Mouse (Mus musculus): ENCODE data around the gene Krr1.

The Krr1 gene

DNA sequence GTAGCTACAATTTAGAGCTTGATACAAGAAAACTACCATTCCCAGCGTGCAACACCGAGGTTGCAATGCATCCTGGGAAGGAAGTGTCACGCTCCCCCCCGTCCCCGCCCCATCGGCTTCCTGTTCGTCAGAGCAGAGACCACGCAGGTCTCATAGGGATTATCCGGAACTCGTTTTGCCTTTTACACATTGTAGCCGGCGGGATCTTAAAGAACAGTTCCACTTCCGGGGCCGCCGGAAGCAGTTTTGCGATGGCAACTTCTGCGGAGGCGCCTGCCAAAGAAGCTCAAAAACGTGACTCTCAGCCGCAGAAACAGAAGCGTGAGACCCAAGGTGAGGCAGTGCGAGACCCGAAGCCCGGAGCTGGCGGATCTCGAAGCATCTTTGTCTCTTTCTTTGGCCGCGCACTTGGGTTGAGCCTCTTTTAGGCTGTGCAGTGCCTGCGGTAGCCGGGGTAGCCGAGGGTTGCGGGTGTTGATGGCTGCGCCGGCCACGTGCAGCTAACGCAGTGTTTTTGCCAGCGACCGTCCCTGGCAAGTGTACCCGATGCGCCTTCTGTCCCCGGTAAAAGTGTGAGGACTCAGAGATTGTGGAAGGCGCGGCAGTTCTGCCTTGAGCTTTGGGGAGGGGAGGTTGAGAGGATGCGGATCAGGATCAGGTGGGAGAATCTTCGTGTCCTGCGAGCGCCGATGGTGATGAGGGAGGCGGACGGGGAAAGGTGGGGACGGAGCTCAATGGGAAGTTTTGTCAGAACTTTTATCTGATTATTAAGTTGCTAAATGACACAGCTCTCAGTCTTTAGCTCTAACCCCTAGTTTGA is at the start of gene Krr1:
TSS of gene Krr1 (plus strand) at position 123 of the 820 bp plus-strand sequence.
- peak; percentile 98 for DNase-seq

DNA sequence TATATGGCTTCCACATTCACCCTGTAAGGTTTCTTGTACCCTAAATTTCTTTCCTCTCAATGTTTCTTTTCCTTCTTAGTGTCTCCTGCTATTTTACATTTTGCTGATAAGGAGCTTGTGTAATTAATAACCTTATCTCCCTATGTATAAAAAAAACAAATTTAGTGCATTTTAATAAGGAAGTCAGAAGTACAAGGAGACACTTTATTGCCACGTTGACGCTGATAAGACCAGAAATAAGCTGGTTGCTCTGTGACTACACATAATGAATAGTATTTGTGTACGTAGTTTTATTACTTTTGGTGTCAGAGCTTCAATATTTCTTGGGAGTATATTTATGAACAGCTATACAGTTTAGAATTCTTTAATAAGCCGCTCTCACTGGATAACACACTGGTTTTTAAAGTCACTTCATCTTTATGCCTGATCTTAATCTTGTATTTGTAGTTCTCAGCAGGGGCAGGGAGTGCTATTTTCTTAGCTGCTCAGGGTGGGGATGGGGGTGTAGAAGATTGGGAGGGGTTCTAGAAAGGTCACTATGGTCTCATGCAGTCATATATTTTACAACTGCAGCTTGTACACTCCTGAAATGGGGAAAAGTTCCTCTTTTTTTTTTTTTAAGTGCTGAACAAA is 48.8 kb upstream of the Krr1 start:
- peak; percentile 9 for DNase-seq

DNA sequence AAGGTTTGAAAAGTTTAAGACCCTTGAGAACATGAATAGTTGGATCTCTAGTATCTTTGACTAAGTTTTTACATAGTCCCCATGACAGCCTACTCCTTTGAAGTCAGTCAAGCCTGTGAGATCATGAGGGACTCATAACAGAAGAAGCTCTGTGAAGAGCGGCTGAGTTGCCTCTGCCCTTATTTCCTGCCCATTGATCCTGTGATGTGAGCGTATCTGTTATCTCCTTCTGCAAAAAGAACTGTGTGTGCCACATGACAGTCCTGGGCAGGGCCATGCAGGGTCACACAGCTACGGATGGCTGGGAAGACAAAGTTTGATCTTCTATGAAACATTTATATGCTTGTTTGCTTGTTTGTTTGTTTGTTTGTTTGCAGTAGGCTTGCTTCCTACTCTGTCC is 48.3 kb upstream of the Krr1 start:
- DNase-seq, result peak; percentile 9

DNA sequence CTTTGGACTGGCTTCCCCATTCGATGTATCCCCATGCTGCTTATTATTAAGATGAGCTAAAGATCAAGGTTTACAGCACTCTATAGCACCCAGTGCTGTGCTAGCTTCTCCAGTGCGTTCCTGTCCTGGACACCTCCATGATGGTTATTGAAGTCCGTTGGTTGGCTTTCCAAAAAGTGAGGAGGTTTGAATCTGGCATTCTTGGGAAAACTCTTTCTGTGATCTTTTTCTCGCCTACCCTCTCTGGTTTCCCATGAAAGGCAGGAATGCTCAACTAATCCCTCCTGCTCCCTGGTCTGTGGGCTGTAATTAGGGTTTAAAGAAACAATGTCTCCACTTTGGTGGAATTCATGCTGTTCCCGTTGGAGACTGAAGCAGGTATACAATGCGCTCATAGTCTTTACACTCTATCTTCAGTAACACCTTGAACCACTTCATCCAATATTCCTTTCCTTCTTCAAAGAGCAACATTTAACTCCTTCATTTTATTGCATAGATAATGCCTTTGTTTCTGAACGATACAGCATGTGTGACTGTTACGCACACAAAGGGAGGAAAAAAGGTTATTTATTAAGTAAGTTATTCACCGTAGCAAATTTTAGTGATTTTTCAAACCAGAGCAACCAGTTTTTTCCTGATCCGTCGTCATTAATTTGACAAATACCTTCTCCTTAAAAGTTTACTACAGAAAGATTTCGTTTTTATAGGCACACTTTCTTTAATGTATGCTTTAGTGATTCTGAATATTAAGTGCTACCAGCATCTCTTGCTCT is 47.6 kb upstream of the Krr1 start:
- DNase-seq, result peak; percentile 20

DNA sequence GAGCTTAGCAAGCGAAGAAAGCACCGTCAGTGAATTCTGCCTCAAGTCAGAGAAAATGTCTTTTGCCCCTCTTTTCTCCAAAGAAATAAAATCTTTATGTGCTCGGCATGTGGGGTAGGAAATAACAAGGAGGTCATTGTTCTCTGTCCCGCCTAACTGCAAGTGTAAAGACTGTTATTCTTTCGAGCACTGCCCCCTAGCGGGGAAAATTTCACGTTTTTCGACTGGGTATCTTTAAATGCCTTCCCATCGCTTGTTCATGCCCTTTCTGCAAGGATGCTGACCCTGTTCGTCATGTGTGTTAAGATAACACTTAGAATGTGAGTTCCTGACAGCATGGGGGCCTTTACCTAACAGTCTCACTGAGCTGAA is 47.0 kb upstream of the Krr1 start:
- DNase-seq, result peak; percentile 97

DNA sequence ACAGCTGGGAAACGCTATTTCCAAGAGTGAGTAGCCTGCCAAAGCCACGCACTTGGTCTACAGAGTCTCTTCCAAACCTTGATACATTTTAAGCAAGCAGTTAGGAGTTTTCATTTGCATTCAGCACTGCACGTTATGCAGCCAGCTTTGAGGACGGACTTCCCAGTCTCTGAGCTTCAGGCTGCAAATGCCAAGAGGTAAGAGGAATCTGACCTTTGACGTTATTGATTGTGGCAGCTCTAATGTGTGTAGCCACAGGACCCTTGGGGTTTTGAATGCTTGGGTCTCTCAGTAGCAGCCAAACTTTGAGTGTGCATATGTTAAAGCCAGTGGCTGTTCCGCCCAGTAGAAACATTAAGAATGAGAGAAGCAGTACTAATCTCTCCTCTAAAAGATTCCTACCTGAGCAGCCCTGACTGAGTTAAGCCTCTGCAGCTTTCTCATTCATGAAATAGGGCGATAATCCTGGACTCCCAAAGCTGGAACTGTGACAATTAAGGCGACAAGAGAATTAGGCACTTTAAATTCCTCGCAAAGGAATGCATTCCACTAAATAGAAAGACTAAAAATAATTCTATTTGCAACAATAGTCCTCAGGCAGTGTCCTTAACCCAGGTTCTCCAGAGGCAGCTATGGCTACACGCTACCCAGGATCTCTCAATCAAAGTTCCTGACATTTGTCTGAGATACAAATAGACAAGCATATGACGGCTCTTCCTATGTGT is 39.7 kb upstream of the Krr1 start:
- peak; percentile 48 for DNase-seq

DNA sequence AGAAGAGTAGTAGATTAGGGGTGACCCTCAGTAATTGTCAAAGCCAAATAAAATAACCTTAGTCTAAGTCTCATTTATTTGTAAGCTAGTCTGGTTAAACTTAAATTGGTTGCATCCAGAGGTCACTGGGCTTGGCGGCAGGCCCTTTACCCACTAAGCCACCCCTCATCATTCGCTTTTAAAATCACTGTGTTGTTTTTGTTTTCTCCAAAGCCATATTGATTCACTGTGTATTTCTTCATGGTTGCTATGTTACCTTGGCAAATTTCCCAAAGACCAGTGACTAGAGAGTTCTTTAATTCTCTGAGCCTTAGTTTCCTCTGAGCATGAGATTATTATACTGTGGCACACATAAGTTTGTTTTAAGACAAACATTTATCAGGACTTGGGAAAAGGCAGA is 37.3 kb upstream of the Krr1 start:
- DNase-seq, result no peak

DNA sequence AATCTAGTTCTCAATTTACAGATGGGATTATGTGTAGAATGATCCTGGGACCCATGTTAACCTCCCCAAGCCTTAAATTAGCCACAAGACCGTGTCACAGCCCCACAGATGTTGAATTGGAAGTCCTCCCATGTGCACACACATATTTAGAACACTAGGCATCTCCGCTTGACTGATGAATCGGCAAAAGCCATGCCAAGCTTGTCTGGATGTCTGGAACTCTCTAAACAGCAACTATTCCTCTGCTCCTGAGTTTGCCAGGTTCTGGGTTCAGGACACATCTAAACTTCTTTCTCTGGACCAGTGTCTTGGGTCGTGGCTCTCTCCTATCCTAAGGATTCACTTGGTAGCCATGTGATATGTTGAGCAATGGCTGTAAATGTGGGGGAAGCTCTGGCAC is 36.4 kb upstream of the Krr1 start:
- no peak for DNase-seq

DNA sequence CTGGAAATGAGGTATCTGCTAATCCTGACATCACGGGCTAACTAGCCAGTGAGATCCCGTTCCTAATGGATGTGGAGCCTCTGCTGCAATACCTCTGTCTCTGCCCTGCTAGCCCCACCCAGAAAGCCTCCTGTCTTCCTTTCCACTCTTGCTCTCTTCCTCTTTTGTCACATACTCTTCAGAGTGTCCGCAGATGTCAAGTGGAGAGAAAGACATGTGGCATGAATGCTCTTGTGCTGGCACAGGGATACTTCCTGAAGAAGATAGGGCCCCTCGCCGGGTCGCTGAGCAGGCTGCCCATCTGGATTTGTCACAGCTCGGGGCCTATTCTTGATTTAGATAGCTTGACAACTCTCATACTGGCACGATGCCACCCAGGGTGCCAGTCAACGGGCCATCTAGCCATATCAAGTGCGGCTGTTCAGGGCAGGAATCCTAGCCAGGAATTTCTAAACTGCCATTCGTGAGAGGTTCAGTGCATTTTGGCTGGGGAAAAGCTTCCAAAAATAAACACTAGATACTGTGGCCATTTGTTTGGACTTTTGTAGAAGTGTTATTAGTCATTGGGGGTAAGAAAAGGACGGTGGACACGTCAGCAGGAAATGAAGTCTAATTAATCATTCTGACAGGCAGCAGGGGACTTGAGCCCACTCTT is 35.8 kb upstream of the Krr1 start:
- DNase-seq, result no peak

DNA sequence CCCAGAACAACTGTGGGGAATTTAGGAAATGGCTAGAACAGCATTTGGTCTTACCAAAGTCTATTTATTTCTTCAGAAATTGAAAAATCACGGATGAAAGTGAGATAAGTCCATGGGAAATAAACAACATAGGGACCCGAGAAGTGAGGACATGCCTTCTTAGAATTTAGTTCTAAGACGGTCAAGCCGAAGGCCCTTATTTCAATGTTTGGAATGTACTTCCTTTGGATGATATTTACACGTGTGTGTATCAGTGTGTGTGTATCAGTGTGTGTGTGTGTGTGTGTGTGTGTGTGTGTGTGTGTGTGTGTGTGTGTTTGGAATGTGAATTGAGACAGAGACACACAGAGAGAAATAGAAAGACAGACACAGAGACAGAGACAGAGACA is 35.3 kb upstream of the Krr1 start:
- DNase-seq, result no peak

DNA sequence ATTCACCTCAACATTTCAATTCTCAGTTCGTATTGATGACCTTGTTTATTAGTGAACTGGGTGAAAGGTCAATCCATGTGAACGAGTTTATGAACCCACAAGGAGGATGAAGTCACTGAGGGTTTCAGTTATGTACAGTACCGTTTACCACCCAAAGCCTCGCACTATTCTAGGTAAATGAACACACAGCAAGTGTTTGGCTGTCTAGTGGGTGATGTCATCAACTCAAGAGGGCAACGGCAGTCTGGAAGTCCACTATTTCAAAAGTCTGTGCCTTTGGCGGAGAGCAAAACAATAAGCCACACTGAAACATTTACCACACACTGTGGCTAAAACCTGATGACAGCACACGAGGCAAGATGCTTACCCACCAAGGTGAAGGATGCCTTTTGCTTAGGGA is 29.4 kb upstream of the Krr1 start:
- no peak for DNase-seq

DNA sequence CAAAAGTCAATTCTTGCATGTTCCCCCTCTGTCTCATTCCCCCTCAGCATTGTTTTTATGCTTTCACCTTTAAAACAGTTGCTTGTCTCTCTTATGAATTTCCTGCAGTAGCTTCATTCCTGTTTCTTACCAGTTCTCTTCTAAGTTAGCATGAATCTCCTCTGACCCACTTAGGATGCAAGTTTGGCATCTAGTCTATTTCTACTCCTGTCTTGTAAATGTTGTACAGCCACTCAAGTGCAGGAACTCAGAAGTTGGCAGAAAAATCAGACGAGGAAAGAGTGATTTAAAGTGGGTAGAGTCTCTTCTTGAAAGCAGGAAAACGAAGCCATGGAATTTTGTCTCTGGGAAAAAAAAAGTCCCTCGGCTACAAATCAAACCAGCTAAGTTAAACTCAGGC is 26.9 kb upstream of the Krr1 start:
- DNase-seq, result no peak

DNA sequence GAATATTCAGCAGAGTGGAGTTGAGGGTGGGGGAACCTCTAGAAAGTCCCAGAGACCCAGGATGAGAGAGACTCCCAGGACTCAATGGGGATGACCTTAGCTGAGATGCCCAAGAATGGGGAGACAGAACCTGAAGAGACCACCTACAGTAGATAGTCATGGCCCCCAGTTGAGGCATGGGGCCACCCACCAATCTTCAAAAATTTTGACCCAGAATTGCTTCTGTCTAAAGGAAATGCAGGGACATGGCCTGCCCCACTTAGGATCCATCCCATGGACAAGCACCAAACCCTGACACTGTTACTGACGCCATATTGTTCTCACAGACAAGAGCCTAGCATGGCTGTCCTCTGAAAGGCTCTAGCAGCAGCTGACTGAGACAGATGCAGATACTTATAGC is 24.4 kb upstream of the Krr1 start:
- no peak for DNase-seq

DNA sequence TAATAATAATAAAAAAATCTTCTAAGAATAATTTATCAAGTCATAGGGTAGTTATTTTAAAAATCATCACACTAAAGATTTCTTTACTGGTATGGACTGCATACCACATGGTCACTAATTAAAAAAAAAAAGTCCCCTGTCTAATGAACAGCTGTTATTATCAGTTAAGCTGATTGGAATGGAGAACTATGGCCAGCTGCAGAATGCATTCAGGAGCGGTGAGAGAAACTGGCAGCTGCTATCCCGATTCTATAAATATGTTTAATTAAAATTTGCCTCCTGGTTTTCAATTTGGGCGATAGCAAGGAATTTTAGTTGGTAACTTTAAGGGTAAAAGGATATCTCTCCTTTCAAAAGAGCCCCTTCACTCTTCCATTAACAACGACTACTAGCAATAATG is 23.5 kb upstream of the Krr1 start:
- no peak for DNase-seq

DNA sequence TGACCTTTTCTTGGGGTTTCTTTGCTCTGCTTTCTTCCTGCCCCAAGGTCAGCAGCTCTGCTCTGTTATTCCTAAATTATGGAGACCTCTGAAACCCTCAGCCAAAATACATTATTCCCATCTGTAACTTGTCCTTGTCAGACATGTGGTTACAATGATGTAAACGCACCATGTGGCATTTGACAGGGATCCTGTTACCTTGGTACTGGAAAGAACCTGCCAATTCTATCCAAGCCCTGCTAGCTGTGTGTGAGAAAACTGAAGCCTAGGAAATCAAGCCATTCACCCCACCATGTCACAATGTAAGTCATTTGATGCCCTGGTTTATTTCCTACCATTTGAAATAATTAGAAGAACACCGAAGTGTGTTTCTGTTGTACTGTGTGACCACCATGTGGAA is 16.6 kb upstream of the Krr1 start:
- no peak for DNase-seq

DNA sequence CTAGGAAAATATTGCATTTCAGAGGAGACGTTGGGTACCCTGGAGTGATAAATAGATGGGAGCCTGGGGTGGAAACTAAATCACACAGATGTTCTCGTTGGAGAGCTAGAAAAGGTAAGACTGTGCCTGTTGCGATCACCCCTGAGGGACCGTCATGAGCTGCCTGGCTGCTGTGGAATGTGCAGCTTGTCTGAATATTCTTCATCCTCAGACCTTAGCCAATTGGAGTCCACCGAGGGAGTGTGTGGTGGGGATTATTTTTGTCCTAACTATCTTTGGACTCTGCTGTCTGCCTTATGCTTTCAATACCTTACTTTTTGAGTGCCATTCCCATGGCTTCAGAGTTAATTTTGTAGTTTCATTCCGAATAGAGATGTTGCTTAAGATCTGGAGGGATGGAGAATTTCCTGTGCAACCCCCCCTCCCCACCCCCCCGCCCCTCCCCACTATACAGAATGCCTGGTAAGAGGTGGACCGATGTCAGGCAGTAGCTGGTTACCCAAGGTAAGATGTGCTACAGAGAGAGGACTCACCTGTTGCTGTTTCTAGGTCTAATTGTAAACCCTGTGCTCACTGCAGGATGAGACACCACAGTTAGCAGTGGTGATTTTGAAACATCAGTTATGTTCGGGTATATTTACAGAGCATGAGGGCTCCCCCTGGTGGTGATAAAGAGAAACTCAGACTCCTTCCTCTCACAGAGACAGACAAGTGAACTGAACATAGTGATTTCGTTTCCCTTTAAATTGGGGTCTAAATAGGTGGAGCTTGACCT is 15.0 kb upstream of the Krr1 start:
- peak; percentile 81 for DNase-seq

DNA sequence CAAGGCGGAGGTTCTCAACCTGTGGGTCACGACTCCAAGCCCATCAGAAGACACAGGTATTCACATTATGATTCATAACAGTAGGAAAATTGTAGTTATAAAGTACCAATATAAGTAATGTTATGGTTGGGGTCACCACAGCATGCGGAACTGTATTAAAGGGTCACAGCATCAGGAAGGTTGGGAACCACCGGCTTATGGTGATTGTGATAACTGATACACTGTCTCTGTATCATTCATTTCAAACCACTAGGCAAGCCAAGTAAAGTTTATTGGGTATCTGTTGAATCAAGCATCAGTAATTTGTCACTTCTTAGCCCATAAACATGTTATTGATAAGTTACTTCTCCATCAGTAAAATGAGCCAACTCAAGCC is 14.4 kb upstream of the Krr1 start:
- no peak for DNase-seq

DNA sequence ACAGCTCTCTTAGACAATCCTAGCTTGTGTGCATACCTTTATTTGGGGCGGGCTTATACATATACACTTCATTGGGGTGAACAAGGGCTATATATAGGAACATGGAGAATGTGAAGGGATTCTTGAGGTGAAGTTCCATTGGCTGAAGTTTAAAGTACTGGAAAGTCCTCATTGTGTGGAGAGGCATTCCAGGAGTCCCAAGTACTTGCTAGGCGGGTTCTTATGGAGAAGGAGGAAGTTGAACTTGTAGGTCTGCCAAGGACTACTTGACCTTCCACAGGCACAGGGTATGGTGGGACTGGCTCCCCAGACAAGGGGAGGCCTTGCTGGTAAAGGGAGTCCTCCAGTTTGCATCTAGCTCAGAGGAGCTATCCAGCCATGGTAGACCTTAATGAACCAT is 13.1 kb upstream of the Krr1 start:
- no peak for DNase-seq

DNA sequence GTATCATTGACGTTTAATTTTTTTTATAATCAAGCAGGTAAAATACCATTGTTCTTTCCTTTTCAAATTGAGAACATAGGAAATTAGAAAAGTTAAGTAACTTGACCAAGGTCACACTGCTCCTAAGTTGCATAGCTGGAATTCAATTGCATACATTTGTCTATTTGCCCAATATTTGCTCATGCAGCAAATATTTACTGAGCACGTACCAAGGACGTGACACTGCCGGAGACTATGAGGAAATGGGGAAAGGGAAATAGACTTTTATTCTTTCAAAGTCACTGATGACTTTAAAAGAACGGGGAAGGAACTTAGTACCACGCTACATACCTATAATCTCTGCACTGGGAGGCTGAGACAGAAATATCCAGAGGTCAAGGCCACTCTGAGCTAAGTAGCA is 12.0 kb upstream of the Krr1 start:
- no peak for DNase-seq

DNA sequence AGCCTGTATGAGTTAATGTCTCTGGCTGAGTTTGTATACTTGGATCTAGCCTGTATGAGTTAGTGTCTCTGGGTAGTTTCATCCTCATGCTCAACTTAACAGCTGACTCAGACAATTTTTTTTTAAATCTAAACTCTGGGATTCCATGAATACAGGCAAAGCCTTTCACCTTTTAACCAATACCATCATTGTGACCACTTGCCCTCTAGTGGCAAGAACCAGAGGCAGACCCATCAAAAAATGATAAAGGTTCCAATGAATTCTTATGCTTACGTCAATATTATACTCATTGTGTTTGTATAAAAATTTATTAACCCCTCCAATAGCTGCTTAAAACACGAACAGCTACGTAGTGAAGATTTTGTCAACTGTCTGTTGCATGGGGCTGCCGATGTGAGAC is 6.1 kb upstream of the Krr1 start:
- no peak for DNase-seq

DNA sequence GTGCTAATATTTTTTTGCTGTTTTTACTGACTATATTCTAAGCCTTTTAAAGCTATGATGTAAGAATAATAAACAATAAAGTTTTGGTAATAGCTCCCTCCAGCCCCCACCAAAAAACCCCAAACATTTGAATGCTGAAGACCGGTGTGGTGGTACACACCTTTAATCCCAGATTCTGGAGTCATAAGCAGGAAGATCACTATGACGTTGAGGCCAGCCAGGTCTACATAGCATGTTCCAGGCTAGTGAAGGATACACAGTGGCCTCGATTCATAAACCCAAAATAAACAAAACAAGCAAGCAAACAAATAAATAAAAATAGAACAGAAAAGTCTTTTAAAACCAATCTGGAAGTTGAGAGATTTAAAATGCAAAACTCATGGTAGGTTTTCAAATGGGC is 535 bp upstream of the Krr1 start:
- no peak for DNase-seq

DNA sequence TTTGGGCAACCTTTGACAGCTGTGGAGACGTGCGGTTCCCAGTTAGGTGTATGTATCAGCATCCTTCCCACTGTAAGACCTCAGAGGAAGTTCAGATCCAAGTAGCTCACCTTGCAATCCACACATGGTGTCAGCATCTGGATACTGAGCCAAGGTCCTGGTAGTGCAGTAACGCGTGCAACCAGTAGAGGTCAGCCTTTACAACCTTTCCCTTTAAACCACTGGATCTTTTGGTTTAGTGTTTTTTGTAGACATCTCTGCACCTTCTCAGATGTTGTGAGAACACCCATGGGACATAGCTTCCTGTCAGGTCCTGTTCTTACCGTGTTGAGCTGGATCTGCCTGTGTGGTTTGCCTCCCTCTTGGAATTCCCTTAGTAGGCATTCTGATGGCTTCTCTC is 5.1 kb downstream of the Krr1 start:
- peak; percentile 58 for DNase-seq

Measured in embryo, embryonic 11 days (tissue).